Mouse (Mus musculus) adrenal gland, postnatal 25 days (tissue): Measurements from ENCODE around the gene Fam69a. TPM values are rescaled to one million over a fixed set of nuclear protein-coding genes. Genes with fewer than 3 reads are reported as not detected.
A peak's percentile ranks its signal among the peaks of the same experiment; 100 is the strongest.
"Not testable (repeated sequence)": the region's sequence is repeated elsewhere in the genome, so short reads cannot be mapped to it uniquely, and the experiment has no call there.

ENCODE experiments used
- DNase-seq: peaks from one replicate; pipeline ENCODE4 v3.0.0; 2021; ENCODE audit warnings: mixed read lengths
- total RNA-seq: library from RNA; stranded (reverse); gene quantifications from 2 replicates; pipeline ENCODE4 v1.2.3, GENCODE M21; 2021

The Fam69a gene
- total RNA-seq, 1 experiment from 2014 or later = 4.6 TPM

- no peak for DNase-seq
These were observed 7.0 kb downstream of the Fam69a start for GRCm38 (mm10) chr5:107979901-107980300.

GRCm38 (mm10) chr5:107978289-107979035 lies 8.4 kb downstream of the Fam69a start:
- no peak for DNase-seq

- no peak for DNase-seq
These were observed 9.1 kb downstream of the Fam69a start for GRCm38 (mm10) chr5:107977640-107978288.

GRCm38 (mm10) chr5:107973310-107973709 lies 13.6 kb downstream of the Fam69a start:
- DNase-seq = peak; percentile 4

DNA sequence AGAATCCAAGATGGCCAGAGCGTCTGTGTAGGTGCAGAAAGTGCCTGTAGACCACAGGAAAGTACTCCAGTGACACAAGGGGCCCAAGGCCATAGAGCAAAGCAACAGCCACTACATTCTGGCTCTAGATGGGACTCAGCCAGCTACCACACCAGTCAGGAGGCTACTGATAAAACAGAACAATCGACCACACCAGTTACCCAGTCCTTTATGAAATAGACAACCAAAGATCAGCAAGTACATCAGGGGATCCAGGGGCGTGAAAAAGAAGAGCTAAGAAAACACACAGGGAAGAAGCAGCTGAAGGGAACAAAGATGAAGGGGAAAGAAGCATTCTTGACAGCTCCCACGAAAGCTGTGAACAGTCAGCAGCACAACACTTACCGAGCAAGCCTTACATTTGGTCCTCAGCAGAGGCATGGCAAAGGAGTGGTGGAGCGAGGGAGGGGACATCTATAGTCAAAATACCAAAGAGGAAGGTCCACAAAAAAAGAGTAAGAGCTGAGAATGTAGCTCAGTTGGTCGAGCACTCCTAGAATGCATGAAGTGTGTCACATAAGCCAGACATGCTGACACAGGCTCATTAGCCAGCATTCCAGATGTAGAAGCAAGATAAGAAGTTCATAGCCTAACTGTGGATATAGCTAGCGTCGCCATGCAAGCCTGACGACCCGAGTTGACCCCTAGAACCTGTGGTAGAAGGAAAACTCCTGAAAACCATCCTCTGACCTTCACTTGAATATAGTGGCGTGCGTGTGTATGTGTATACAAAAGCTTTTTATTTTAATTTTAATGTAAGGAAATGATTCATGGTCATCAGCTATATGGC lies 14.2 kb downstream of the Fam69a start:
- DNase-seq = no peak

GRCm38 (mm10) chr5:107971069-107971468 lies 15.8 kb downstream of the Fam69a start:
- no peak for DNase-seq

GRCm38 (mm10) chr5:107969818-107970217 lies 17.1 kb downstream of the Fam69a start:
- DNase-seq = not testable (repeated sequence)

DNA sequence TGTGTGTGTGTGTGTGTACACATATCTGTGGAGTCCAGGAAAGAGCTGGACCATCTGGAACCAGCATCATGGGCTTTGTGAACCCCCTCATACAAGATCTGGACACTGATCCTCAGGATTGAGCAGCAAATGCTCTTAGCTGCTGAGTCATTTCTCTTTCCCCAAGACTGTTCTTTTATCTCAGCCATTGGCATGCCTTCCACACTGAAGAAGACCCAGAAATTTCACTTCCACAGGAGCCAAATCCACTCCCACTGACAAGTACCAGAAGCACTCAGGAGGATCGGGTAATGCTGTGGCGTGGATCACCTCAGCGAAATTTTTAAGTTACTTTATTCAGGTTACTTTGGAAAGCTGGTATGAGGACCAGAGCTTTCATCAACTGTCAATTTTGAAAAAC lies 18.8 kb downstream of the Fam69a start:
- DNase-seq = no peak

DNA sequence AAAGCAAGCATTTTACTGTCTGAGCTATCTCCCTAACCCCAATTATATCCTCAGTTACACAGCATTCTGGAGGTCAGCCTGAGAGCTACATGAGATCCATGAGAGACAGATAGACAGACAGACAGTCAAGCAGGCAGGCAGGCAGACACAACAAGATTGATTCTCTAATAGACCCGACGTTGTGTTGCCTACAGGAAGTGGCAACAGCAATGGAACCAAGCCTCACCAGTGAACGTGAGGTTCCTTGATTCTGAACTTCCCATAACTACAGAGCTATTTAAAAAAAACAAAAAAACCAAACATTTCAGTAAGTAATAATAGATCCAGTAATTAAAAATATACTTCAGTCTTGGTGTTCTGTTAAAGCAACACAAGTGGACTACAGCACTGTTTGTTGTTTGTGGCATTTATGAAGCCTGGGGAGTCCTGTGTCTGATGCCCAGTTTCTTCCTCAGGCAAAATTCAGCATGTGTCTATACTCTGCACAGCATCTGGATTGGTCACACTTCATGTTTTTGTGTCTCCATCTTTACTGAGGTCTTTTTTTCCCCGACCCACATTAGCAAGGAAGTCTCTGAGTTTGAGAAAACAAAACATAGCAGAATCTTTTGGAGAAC lies 19.9 kb downstream of the Fam69a start:
- DNase-seq = no peak

- no peak for DNase-seq
These were observed 20.7 kb downstream of the Fam69a start for GRCm38 (mm10) chr5:107966156-107966555.

- DNase-seq = no peak
These were observed 21.4 kb downstream of the Fam69a start for GRCm38 (mm10) chr5:107965355-107965991.

DNA sequence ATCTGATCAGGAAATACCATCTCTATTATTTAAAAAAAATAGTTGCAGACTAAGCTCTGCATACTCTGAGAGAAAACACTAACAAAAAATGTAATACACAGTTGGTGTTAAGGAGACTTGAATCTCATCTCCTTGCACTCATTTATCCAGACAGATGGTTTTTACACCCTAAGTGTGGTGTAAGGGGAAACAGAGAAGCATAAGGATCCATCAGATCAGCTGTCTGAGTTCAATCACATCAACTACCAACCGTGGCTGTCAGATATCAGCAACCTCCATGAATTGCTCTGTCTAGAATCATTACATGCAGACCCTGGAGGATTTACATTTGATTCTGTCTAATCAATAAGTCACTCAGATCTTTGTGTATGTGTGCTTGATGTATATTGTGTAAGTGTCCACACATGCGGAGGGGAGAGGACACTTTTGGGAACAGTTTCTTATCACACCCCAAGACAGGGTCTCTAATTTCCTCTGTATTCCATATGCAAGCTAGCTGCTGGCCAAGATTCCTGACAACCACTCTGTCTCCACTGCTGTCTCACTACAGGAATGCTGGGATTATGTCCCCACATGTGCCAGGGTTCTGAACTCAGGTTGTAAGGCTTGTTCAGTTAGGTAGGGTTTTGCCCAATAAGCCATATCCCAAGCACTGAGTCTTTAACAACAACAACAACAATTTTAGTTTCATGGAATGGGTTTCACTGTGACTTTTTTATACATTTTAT lies 22.7 kb downstream of the Fam69a start:
- no peak for DNase-seq

- DNase-seq = no peak
These were observed 25.2 kb downstream of the Fam69a start for GRCm38 (mm10) chr5:107961438-107962251.

DNA sequence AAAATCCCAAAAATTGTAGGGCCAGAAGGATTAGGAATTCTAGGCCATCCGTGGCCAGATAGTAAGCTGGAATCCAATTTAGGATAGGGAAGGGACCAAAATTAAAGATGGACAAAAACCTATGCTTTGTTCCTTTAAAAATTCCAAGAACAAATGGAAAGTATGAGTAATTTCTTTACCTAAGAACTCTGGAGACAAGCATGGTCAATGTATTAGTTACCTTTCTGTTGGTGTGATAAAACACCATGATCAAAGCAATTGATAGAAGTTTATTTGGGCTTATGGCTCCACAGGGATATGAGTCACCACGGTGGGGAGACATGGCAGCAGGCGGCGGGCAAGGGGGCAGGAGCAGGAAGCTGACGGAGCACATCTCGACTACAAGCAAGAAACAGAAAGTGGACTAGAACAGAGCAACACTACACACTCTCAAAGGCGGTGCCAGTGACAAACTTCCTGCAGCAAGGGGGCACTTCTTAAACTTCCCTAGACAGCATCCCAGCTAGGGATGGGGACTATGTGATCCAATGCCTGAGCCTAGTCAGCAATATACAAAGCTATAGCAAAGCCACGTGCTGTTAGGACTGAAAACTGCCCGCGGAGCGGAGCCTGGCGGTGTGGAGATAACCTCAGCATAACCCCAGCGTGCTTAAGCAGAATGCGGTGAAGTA lies 26.2 kb downstream of the Fam69a start:
- no peak for DNase-seq

GRCm38 (mm10) chr5:107959624-107960300 lies 27.1 kb downstream of the Fam69a start:
- DNase-seq = no peak

DNA sequence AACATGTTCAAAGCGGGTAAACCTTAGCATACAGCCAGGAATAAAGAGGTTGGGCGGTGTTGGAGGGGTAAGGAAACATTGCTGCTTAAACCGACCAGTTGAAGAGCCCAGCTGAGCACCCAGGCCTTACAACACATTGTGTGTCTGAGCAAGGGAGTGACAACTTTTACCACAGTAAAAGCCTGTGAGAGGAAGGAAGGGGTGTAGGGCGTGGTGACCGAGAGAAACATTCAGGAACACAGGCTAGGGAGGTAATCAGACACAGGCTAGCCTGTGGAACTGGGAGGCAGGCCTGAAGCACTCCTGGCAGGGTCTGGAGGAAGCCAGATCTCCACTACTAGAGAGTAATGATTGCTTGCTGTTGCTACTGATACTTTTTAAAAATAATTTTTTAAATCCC lies 36.2 kb downstream of the Fam69a start:
- DNase-seq = no peak

DNA sequence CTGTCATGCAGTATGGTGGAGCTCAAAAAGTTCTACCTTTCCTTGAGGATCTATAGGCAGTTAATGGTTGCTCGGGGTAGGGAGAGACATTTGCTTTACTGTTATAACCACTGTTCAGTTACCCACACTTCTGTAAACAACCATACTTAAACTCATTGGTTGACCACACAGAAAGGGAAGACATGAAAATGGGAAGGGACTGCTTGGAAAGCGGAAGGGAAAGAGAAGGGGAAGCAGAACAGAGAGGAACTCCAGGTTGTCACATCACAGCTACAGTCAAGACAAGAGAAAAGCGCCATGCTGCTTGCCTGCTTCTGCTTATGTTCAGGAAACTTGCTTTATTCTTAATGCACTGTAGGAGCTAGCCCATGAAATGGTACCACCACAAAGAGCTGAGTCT lies 37.3 kb downstream of the Fam69a start:
- no peak for DNase-seq

DNA sequence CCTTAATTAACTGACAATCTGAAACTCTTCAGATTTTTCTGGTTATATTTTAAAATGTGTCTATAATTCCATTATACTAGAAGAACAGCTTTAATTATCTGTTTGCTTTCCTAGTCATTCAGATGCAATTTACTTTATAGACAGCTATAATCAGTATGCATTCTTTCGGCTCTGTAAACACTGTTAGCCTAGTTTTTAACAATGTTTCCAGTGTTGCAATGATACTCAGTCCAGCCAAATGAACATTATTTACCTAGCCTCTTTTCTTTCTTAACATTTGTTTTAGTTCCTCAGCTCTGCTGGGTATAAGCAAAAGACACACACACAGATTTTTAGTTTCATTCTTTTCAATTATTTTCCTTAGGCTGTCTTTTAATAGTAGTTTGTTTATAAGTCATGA lies 38.0 kb downstream of the Fam69a start:
- DNase-seq = no peak

DNA sequence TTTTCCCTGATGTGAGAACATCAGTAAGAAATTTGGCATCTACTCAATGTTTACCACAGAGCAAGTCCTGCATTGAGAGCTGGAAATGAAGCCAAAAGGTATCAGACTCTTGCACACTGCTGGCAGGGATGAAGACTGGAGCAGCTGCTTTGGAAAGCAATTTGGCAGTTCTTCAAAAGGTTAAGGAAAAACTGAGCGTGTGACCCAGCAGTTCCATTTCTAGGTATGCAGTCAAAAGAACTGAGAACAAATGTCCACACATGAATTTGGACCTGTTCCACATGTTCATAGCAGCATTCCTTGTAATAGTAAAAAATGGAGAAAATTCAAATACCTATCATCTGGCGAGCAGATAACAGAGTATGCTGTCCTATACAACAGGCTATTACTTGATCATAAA lies 39.3 kb downstream of the Fam69a start:
- DNase-seq = no peak
